Mouse (Mus musculus) liver, embryonic 14.5 days (tissue): ENCODE measurements at regions not wholly inside any gene's neighbourhood (a gene's known extent, or its start where the extent isn't known, plus 50 kb on each side); places are given as distances from the start of the nearest gene placed in this dataset.
A peak's percentile ranks its signal among the peaks of the same experiment; 100 is the strongest.

ENCODE experiments used
- CTCF ChIP-seq: IDR thresholded peaks from 2 replicates; pipeline ENCODE4 v1.5.1; 2016; ENCODE audit warnings: antibody characterized with exemption, low read depth, control low read depth
- EP300 ChIP-seq: IDR thresholded peaks from 2 replicates; pipeline ENCODE4 v1.6.1; 2016; ENCODE audit warnings: antibody characterized with exemption, low read depth

DNA sequence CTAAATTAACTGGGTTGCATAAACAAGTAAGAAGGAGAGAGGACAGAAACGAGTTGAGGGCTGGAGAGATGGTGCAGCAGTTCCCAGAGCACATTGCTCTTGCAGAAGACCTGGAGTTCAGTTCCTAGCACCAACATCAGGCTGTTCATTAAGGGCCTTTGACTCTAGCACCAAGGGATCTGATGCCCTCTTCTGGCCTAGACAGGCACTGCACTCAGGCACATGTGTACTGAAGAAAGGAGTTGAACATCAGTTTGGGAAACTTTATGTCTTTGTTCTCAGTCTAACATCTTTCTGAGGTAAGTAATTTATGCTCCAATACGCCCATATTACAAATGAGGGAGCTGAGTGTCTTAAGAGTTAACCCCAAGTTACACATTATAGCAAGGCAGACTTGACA lies 226.5 kb upstream of the Nxpe4 start:
- TF ChIP-seq CTCF (peak; percentile 56), EP300 (no peak)
